Mouse (Mus musculus) midbrain, postnatal 0 days (tissue): ENCODE results near the gene Eea1. TPM values are rescaled to one million over a fixed set of nuclear protein-coding genes. Genes with fewer than 3 reads are reported as not detected.
"Not testable (repeated sequence)": the region's sequence is repeated elsewhere in the genome, so short reads cannot be mapped to it uniquely, and the experiment has no call there.

Experiments used
- ATAC-seq: fragments of 200-750 bp; cut with Nextera tagmentation; 2 replicates; pipeline ENCODE4 v1.8.0; 2017; ENCODE audit warnings: moderate number of reproducible peaks, mild to moderate bottlenecking, moderate TSS enrichment, moderate library complexity; ENCODE audit not compliant: low FRiP score
- DNase-seq: peaks from one replicate; pipeline ENCODE4 v3.0.0-alpha.2; 2015; ENCODE audit warnings: low spot score
- H3K27ac ChIP-seq: fragments of 300-500 bp; sonication (generic); 2 replicates; pipeline ENCODE4 v1.5.1; 2014; ENCODE audit warnings: low read depth, mild to moderate bottlenecking, low read length, mixed read lengths
- H3K27me3 ChIP-seq: fragments of 300-500 bp; sonication (generic); 2 replicates; pipeline ENCODE4 v1.6.1; 2014; ENCODE audit warnings: low read length, control low read depth, mixed read lengths; ENCODE audit not compliant: insufficient read depth
- H3K36me3 ChIP-seq: fragments of 300-500 bp; sonication (generic); 2 replicates; pipeline ENCODE4 v1.6.1; 2014; ENCODE audit warnings: low read length, control low read depth, mixed read lengths; ENCODE audit not compliant: insufficient read depth
- H3K4me1 ChIP-seq: fragments of 300-500 bp; sonication (generic); 2 replicates; pipeline ENCODE4 v1.6.1; 2014; ENCODE audit warnings: mild to moderate bottlenecking, control low read depth, antibody characterized with exemption, low read length, mixed read lengths; ENCODE audit not compliant: insufficient read depth
- H3K4me2 ChIP-seq: fragments of 300-500 bp; sonication (generic); 2 replicates; pipeline ENCODE4 v1.6.1; 2014; ENCODE audit warnings: low read depth, mild to moderate bottlenecking, low read length, mixed read lengths; ENCODE audit not compliant: poor library complexity, severe bottlenecking
- H3K4me3 ChIP-seq: fragments of 300-500 bp; sonication (generic); 2 replicates; pipeline ENCODE4 v1.5.1; 2014; ENCODE audit warnings: low read depth, mild to moderate bottlenecking, low read length, moderate library complexity
- H3K9ac ChIP-seq: fragments of 300-500 bp; sonication (generic); replicated peaks from 2 replicates; pipeline ENCODE4 v1.6.1; 2014; ENCODE audit warnings: mild to moderate bottlenecking, low read length, moderate library complexity, mixed read lengths; ENCODE audit not compliant: poor library complexity, severe bottlenecking
- H3K9me3 ChIP-seq: fragments of 300-500 bp; sonication (generic); 2 replicates; pipeline ENCODE4 v1.6.1; 2016; ENCODE audit warnings: low read length, control low read depth
- CTCF ChIP-seq: IDR thresholded peaks from 2 replicates; pipeline ENCODE4 v1.5.1; 2016; ENCODE audit warnings: antibody characterized with exemption, mild to moderate bottlenecking
- WGBS: fragments of 180-500 bp; shearing (Covaris S2); extraction: QIAGEN DNeasy Blood & Tissue Kit; methylation state at CpG from one replicate; pipeline ENCODE4 v1.1.7; 2014; 5-methylcytosine and 5-hydroxymethylcytosine counted together
- polyA plus RNA-seq: library from polyadenylated mRNA; unstranded; fragments of >200 nt; fragmentation: Nextera tagmentation; extraction: Ambion mirVana; gene quantifications from 2 replicates; pipeline ENCODE4 v1.2.1, GENCODE M21; 2015
- total RNA-seq: library from RNA; depleted of rRNA; stranded (reverse); fragments of >200 nt; gene quantifications from 2 replicates; pipeline ENCODE4 v1.2.3, GENCODE M21; 2014

Gene Eea1
- total and polyA plus RNA-seq, 2 experiments from 2014 or later = 17.5 to 29.1 TPM

DNA sequence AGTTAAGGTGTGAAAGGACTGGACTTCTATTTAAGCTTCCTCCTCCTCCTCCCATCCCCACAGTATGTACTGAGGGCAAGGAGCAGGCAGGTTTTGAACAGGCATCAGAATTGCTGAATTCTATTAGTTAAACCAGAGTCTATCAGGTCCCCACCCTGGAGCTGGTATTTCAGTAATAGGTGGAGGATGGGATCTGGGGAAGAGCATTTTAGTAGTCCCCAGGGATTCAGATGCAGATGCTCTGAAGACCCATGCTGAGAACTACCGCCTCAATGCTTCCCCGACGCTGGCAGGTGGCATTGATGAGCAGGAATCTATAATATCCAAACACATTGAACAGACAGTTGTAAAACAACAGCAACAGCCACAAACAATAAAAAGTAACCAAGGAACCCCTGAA is 136.0 kb downstream of the Eea1 start:
- H3K4me1 ChIP-seq = no peaks in the 10 kb centered on the region
- no peak overlapping the region for H3K27ac ChIP-seq
- H3K4me2 ChIP-seq = no peak overlapping the region
- no peak for ATAC-seq
- 46% methylated on average over 3 of the region's 3 CpGs for WGBS
- no peaks in the 10 kb centered on the region for H3K27me3 ChIP-seq
- DNase-seq = no peak
- no peak overlapping the region for H3K9ac ChIP-seq
- no peaks in the 10 kb centered on the region for H3K9me3 ChIP-seq
- TF ChIP-seq CTCF = no peak
- H3K4me3 ChIP-seq = no peak overlapping the region
- H3K36me3 ChIP-seq = no peaks in the 10 kb centered on the region

DNA sequence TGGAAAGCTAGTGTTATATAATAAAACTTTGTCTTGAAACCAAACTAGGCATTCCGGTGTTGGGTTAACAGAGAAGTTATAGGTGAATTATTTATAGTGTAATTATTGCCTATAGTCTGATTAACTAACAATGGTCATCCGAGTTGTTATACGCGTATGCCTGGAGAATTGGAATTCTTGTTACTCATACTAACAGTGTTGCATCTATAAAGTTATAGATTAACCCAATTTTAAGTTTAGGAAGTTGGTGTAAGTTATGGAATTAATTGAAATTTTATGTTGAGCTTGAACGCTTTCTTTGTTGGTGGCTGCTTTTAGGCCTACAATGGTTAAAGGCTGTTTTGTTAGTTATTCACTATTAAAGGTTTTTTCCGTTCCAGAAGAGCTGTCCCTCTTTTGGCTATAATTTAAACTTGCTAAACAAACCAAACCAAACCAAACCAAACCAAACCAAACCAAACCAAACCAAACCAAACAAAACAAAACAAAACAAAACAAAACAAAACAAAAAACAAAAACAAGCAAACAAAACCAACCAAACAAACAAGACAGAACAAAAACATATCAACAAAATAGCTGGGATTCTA is 137.1 kb downstream of the Eea1 start:
- H3K9me3 ChIP-seq, H3K27me3 ChIP-seq, DNase-seq, H3K4me2 ChIP-seq, H3K9ac ChIP-seq, H3K36me3 ChIP-seq, H3K4me1 ChIP-seq, H3K4me3 ChIP-seq, H3K27ac ChIP-seq: not testable (repeated sequence)
- ATAC-seq = peak; percentile 100
- WGBS = 85% methylated on average over 6 of the region's 6 CpGs

DNA sequence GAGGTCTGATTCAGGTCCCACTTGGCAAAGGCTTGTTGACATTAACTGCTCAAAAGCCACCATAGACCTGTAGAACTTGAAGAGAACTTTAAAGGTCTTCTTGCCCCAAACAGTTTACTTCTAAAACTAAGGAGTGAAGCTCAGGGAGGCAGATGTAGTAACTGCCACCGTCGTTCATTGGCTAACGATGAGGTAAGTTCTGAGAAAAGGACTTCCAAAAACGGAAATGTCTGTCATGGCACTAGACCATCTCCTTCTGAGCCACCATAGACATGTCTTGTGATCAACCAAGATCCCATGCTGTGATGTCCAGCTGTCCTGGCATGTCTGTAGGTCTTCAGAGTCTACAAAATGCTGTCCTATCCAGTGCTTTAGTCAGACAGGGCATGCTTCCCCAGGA is 139.4 kb downstream of the Eea1 start:
- Histone ChIP-seq H3K27me3 (no peaks in the 10 kb centered on the region), H3K4me2 (no peak overlapping the region), H3K9me3 (no peaks in the 10 kb centered on the region), H3K9ac (no peak overlapping the region), H3K4me1 (no peaks in the 10 kb centered on the region), H3K4me3 (no peak overlapping the region), H3K36me3 (no peaks in the 10 kb centered on the region), H3K27ac (no peak overlapping the region)
- no peak for TF ChIP-seq CTCF
- WGBS = 97% methylated on average over 4 of the region's 4 CpGs
- ATAC-seq (no peak), DNase-seq (no peak)

DNA sequence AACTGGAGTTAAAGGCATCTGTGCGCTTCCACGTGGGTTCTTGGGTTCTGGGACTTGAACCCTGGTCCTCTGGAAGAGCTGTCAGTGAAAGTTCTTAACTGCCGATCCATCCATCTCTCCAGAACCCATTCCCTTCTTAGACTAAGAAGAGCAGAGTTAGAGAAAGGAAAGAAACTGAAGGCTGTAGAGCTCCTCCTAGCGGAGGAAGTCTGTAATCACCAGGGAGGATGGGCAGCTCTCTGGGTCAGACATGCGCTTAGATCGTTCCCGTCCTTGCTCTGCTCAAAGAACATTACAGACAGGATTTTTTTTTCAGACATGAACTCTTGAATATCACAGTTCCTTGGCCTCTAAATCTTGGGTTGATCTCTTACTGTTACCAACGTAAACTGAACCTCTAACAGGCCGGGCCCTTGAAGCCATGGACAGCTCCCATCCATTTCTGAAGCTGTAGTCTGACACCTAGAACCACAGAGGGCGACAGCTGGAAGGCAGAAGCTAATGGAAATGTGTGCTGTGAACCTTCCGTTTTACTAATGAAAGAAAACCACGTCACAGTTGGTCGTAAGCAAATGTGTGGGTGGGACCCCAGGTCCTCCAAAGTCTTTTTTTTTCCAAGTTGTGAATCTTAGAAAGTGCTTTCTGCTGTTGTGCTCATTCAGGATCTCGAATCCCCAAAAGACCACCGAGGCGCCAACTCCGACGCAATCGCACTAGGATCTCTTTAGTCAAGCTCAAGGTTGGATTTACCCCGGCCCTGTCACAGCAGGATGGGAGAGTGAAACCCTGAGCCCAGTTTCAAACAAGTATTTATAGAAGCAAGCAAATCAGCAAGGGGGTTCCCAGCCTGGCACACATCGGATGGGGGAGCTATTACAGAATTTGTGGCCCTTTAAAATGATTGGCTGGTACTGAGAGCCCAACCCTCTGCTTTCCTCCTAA is 140.3 kb downstream of the Eea1 start:
- no peak overlapping the region for H3K4me3 ChIP-seq
- no peaks in the 10 kb centered on the region for H3K9me3 ChIP-seq
- TF ChIP-seq CTCF = peak; percentile 61
- no peak for DNase-seq
- H3K4me1 ChIP-seq = no peaks in the 10 kb centered on the region
- WGBS = 67% methylated on average over 21 of the region's 21 CpGs
- H3K27ac ChIP-seq = no peak overlapping the region
- ATAC-seq = no peak
- H3K36me3 ChIP-seq = no peaks in the 10 kb centered on the region
- H3K4me2 ChIP-seq = no peak overlapping the region
- H3K27me3 ChIP-seq = no peaks in the 10 kb centered on the region
- H3K9ac ChIP-seq = no peak overlapping the region

DNA sequence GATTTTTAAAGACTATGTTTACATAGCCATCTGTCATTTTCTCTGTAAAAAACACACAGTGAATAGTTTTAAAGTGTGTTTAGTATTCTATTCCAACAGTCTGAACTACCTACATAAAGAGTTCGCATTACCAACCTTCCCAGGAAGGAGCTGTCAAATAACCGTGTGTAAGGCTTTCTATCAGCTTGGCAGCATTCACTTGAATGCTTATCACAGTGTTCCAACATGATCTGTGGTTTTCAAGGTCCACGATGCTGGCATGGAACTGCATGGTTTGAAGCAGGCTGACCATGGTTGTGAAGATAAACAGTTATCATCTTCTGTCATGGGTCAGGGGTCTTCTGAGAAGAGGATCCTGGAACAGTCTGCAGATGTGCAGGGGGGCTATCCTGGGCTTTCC is 141.8 kb downstream of the Eea1 start:
- Histone ChIP-seq H3K9ac (no peak overlapping the region), H3K36me3 (no peaks in the 10 kb centered on the region), H3K4me1 (no peaks in the 10 kb centered on the region), H3K4me2 (no peak overlapping the region), H3K4me3 (no peak overlapping the region), H3K9me3 (no peaks in the 10 kb centered on the region), H3K27me3 (no peaks in the 10 kb centered on the region), H3K27ac (no peak overlapping the region)
- DNase-seq (no peak), ATAC-seq (no peak)
- TF ChIP-seq CTCF = no peak
- WGBS = 86% methylated on average over 3 of the region's 3 CpGs

DNA sequence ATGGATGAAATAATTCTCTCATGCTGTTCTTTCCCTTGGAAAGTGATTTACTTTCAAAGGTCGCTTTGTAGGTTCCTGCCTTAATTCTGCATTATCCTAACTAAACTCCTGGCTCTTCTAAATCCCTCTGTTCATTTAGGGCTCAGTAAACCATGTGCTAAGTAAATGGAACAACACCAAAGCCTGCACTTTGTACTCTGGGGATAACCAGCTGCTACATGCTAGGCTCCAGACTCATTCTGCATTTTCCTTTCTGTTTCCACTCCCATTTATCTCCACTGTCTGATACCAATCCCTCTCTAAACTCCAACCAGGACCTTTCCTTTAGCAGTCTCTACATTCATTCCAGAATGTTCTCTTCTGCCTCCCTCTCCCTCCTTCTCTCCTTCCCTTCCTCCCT is 149.3 kb downstream of the Eea1 start:
- Histone ChIP-seq H3K4me3 (no peak overlapping the region), H3K27me3 (no peaks in the 10 kb centered on the region), H3K4me2 (no peak overlapping the region), H3K4me1 (no peaks in the 10 kb centered on the region), H3K9ac (no peak overlapping the region), H3K9me3 (no peaks in the 10 kb centered on the region), H3K27ac (no peak overlapping the region), H3K36me3 (no peaks in the 10 kb centered on the region)
- 48% methylated on average over 1 of the region's 1 CpGs for WGBS
- DNase-seq (no peak), ATAC-seq (no peak)
- TF ChIP-seq CTCF = no peak
